Mouse (Mus musculus) cerebellum, adult 11 months (tissue): Measurements from ENCODE around the gene Hebp2.
"Not testable (repeated sequence)": the region's sequence is repeated elsewhere in the genome, so short reads cannot be mapped to it uniquely, and the experiment has no call there.

Experiments
- DNase-seq: peaks from one replicate; pipeline ENCODE4 v3.0.0; 2022

Hebp2 gene

GRCm38 (mm10) chr10:18545813-18546235 is at the start of gene Hebp2:
Gene Hebp2 (minus strand): TSS chr10:18546076.
- DNase-seq, result peak; percentile 57

- no peak for DNase-seq
These were observed 43.6 kb upstream of the Hebp2 start for GRCm38 (mm10) chr10:18589455-18589854.

GRCm38 (mm10) chr10:18584188-18584587 is 38.3 kb upstream of the Hebp2 start:
- no peak for DNase-seq

GRCm38 (mm10) chr10:18572581-18572980 is 26.7 kb upstream of the Hebp2 start:
- DNase-seq, result no peak

GRCm38 (mm10) chr10:18562940-18563339 is 17.1 kb upstream of the Hebp2 start:
- peak; percentile 45 for DNase-seq

- DNase-seq, result no peak
These were observed 15.6 kb upstream of the Hebp2 start for GRCm38 (mm10) chr10:18561445-18561844.

GRCm38 (mm10) chr10:18559076-18559475 is 13.2 kb upstream of the Hebp2 start:
- not testable (repeated sequence) for DNase-seq

- no peak for DNase-seq
These were observed 3.7 kb upstream of the Hebp2 start for GRCm38 (mm10) chr10:18549321-18550216.

GRCm38 (mm10) chr10:18547381-18547780 is 1.5 kb upstream of the Hebp2 start:
- no peak for DNase-seq

- DNase-seq, result no peak
These were observed 567 bp downstream of the Hebp2 start for GRCm38 (mm10) chr10:18545309-18545708.

GRCm38 (mm10) chr10:18536889-18537288 is 9.0 kb downstream of the Hebp2 start:
- DNase-seq, result no peak

- no peak for DNase-seq
These were observed 13.6 kb downstream of the Hebp2 start for GRCm38 (mm10) chr10:18532293-18532692.

GRCm38 (mm10) chr10:18530161-18530560 is 15.7 kb downstream of the Hebp2 start:
- no peak for DNase-seq

- DNase-seq, result no peak
These were observed 16.7 kb downstream of the Hebp2 start for GRCm38 (mm10) chr10:18529177-18529576.

- DNase-seq, result peak; percentile 30
These were observed 17.4 kb downstream of the Hebp2 start for GRCm38 (mm10) chr10:18528475-18528874.

- DNase-seq, result peak; percentile 28
These were observed 18.1 kb downstream of the Hebp2 start for GRCm38 (mm10) chr10:18527766-18528165.

GRCm38 (mm10) chr10:18526851-18527675 is 18.8 kb downstream of the Hebp2 start:
- DNase-seq, result peak; percentile 22

GRCm38 (mm10) chr10:18526184-18526850 is 19.6 kb downstream of the Hebp2 start:
- peak; percentile 70 for DNase-seq

- peak; percentile 35 for DNase-seq
These were observed 20.1 kb downstream of the Hebp2 start for GRCm38 (mm10) chr10:18525726-18526125.

GRCm38 (mm10) chr10:18525311-18525710 is 20.6 kb downstream of the Hebp2 start:
- DNase-seq, result peak; percentile 36

GRCm38 (mm10) chr10:18522556-18522955 is 23.3 kb downstream of the Hebp2 start:
- DNase-seq, result no peak

GRCm38 (mm10) chr10:18511496-18511895 is 34.4 kb downstream of the Hebp2 start:
- DNase-seq, result no peak

- no peak for DNase-seq
These were observed 35.2 kb downstream of the Hebp2 start for GRCm38 (mm10) chr10:18510663-18511062.
